Comparison of ENCODE assay signal across 24 mouse cellular contexts in genomic region chr1:181974897-181975296, GRCm38 (mm10). TPM values are rescaled to one million over a fixed set of nuclear protein-coding genes. Genes with fewer than 3 reads are reported as not detected.
DNase-seq lines count a peak whose midpoint lies in the region; ATAC-seq lines count a peak whose summit lies in the region.
"Had no signal": no experiment of that assay in that cellular context is flagged by ENCODE, and none has a peak within 500 bp of the region (broad histone marks: within the 10 kb centered on the region; RNA-seq: fewer than 3 reads in every experiment).

No protein-coding gene starts in this region.

- no peak for ATAC-seq in heart, embryonic 16.5 days (replicated peaks; ENCODE audit: extremely low read depth, insufficient read depth, low FRiP score)
- peak; percentile 90; the same call in 1 of the 2 replicates for ATAC-seq in lung, embryonic 15.5 days (ENCODE audit: borderline replicate concordance, extremely low read depth, low FRiP score, low TSS enrichment)
- ATAC-seq: forebrain, postnatal 0 days; inflammation-experienced regulatory T-cells, adult 6 months; liver, postnatal 0 days; Patski had no signal

- H3K9me3 ChIP-seq in heart, embryonic 10.5 days: no peaks in the 10 kb centered on the region
- H3K9me3 ChIP-seq in heart, embryonic 16.5 days (replicated peaks; ENCODE audit: control insufficient read depth, low read length): no peaks in the 10 kb centered on the region
- no peaks in the 10 kb centered on the region for H3K9me3 ChIP-seq in lung, embryonic 15.5 days

- H3K4me2 ChIP-seq in heart, embryonic 16.5 days (ENCODE audit: low read depth, low read length): peak overlapping the region; percentile 43
- H3K4me2 ChIP-seq in lung, embryonic 15.5 days: no peak overlapping the region
- H3K4me2 ChIP-seq: hindbrain, embryonic 14.5 days; liver, embryonic 11.5 days had no signal

- peaks cover 54% of the 10 kb centered on the region for H3K4me1 ChIP-seq in heart, embryonic 10.5 days
- peaks cover 46% of the 10 kb centered on the region for H3K4me1 ChIP-seq in heart, embryonic 16.5 days (ENCODE audit: control insufficient read depth, insufficient read depth, low read length)
- peaks cover 24% of the 10 kb centered on the region for H3K4me1 ChIP-seq in lung, embryonic 15.5 days

- no peaks in the 10 kb centered on the region for H3K36me3 ChIP-seq in heart, embryonic 10.5 days
- no peaks in the 10 kb centered on the region for H3K36me3 ChIP-seq in heart, embryonic 16.5 days (ENCODE audit: control insufficient read depth, insufficient read depth)
- H3K36me3 ChIP-seq in lung, embryonic 15.5 days: no peaks in the 10 kb centered on the region

- intact Hi-C loops in heart, postnatal 36 days (cut with DNase I): loop anchor here (5.0 kb wide), 2 partner anchors 42 to 48 kb away; partner anchors contain the start of gene Enah
- intact Hi-C loops in heart, postnatal 25 days (cut with DNase I): loop anchor here (5.0 kb wide), 2 partner anchors 38 to 137 kb away; no protein-coding TSS in a partner anchor

- no peak overlapping the region for H3K4me3 ChIP-seq in heart, embryonic 10.5 days
- H3K4me3 ChIP-seq in heart, embryonic 16.5 days (ENCODE audit: low read length): no peak overlapping the region
- H3K4me3 ChIP-seq in lung, embryonic 15.5 days: no peak overlapping the region

- no peak for DNase-seq in heart, embryonic 10.5 days (ENCODE audit: low spot score)
- DNase-seq in heart, postnatal 36 days: no peak
- DNase-seq in heart, postnatal 25 days (ENCODE audit: low spot score): no peak
- no peak for DNase-seq in lung, adult 18-20 months
- peak; percentile 5 for DNase-seq in lung, postnatal 25 days (ENCODE audit: low spot score)
- DNase-seq in adrenal gland, postnatal 25 days: no peak
- DNase-seq: adrenal gland, adult 8-10 months; cerebellum, adult 18-20 months; cerebellum, postnatal 14 days; forebrain, postnatal 0 days; kidney, adult 18-20 months; kidney, postnatal 10 days; liver, postnatal 0 days; midbrain, embryonic 14.5 days; right cerebral cortex, postnatal 14 days; thymus, adult 2 months; thymus, postnatal 4 days had no signal

- H3K27ac ChIP-seq in heart, embryonic 10.5 days: peak overlapping the region; percentile 42; the same call in 1 of the 2 replicates
- peak overlapping the region; percentile 93 for H3K27ac ChIP-seq in heart, embryonic 16.5 days (ENCODE audit: low read length)
- H3K27ac ChIP-seq in lung, embryonic 15.5 days: peak overlapping the region; percentile 53
- H3K27ac ChIP-seq: stomach, postnatal 0 days had no signal

- H3K9ac ChIP-seq in heart, embryonic 16.5 days (ENCODE audit: low read length): no peak overlapping the region
- H3K9ac ChIP-seq in lung, embryonic 15.5 days: no peak overlapping the region
- H3K9ac ChIP-seq: forebrain, postnatal 0 days; hindbrain, embryonic 14.5 days; liver, postnatal 0 days had no signal

- no peaks in the 10 kb centered on the region for H3K27me3 ChIP-seq in heart, embryonic 10.5 days (ENCODE audit: insufficient read depth, poor library complexity, severe bottlenecking)
- no peaks in the 10 kb centered on the region for H3K27me3 ChIP-seq in heart, embryonic 16.5 days (ENCODE audit: control insufficient read depth, insufficient read depth, low read length)
- no peaks in the 10 kb centered on the region for H3K27me3 ChIP-seq in lung, embryonic 15.5 days
- H3K27me3 ChIP-seq: Patski had no signal

RNA-seq across cellular contexts. Expression of gene Enah, which starts 44.9 kb away (rescaled TPM):
- 19.5 and 24.5 TPM in 2 replicates for polyA plus RNA-seq in heart, embryonic 10.5 days (2016; fragmentation: Nextera tagmentation; extraction: Ambion mirVana)
- 100 to 1,000 TPM; 111 to 112 TPM for total RNA-seq in heart, postnatal 36 days (2021)
- 13.2 and 17.3 TPM in 2 replicates for polyA plus RNA-seq in heart, embryonic 16.5 days (2015; fragmentation: Nextera tagmentation; extraction: Ambion mirVana)
- 100 to 1,000 TPM; 106 to 109 TPM for total RNA-seq in heart, postnatal 25 days (2021)
- 12.3 and 12.6 TPM in 2 replicates for polyA plus RNA-seq in lung, embryonic 15.5 days (2015; fragmentation: Nextera tagmentation; extraction: Ambion mirVana)
- total RNA-seq in adrenal gland, postnatal 25 days (2021): 61.0 and 64.8 TPM in 2 replicates

Comparison
In these comparisons a context has a peak if more than half of its experiments do, and no peak if none do; other contexts are left out.
1. H3K27ac ChIP-seq: peak in every context shown above with its lines; median percentile 93 in heart, embryonic 16.5 days; 53 in lung, embryonic 15.5 days; 42 in heart, embryonic 10.5 days.